Mouse (Mus musculus): ENCODE measurements around the gene Cdc37l1. TPM values are rescaled to one million over a fixed set of nuclear protein-coding genes. Genes with fewer than 3 reads are reported as not detected.

The Cdc37l1 gene
- polyA plus RNA-seq, 1 experiment from 2014 or later: 42.9 TPM

DNA sequence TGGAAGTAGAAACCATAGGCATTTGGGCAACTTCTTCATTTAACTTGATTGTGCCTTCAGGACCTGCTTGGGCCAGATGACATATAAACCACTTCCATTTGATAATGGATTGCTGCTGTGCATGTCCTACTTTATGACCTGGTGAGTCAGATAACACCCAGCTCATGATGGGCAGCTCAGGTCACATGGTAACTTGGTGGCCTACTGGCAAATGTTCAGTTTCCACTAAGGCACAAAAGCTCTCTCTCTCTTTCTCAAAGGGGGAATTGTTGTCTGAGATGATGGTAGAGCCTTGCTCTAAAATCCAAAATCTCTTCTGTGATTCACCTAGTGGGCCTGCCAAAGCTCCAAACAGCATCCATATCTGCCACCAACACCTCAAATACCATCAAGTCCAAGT is 42.5 kb downstream of the Cdc37l1 start:
- Histone ChIP-seq H3K36me3 (ENCODE audit: control insufficient read depth, insufficient read depth, low read length) (peaks cover 19% of the 10 kb centered on the region), H3K4me3 (ENCODE audit: low read depth, low read length) (no peak overlapping the region), H3K9ac (ENCODE audit: low read length) (no peak overlapping the region), H3K4me1 (replicated peaks; ENCODE audit: control insufficient read depth, insufficient read depth, low read length) (no peaks in the 10 kb centered on the region), H3K27ac (ENCODE audit: low read depth) (no peak overlapping the region), H3K27me3 (replicated peaks; ENCODE audit: control insufficient read depth, insufficient read depth, low read length) (no peaks in the 10 kb centered on the region), H3K9me3 (ENCODE audit: control insufficient read depth, low read length) (no peaks in the 10 kb centered on the region), H3K4me2 (ENCODE audit: low read length) (no peak overlapping the region)
- DNase-seq (ENCODE audit: low spot score): no peak
- no peak for ATAC-seq (replicated peaks; ENCODE audit: low FRiP score, low TSS enrichment, low read depth)

DNA sequence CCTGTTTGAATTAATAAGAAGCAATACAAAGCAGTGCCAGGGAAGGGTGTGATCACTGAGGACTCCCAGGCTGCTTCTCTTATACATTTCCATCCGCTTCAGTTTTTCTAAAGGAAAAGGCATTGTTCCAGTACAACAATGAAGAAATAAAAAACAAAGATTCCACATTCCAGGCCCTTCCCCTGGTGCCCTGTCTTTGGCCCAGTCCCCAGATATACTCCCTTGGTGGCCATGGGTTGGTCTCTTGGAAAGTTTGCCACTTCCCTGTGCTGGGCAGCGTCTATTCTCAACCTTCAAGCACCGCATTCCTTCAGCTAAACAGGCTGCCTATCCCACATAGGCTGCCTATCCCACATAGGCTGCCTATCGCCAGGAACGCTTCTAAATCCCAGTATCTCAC is 46.9 kb downstream of the Cdc37l1 start:
- Histone ChIP-seq H3K27me3 (replicated peaks; ENCODE audit: control insufficient read depth, insufficient read depth, low read length) (no peaks in the 10 kb centered on the region), H3K27ac (ENCODE audit: low read depth) (no peak overlapping the region), H3K9ac (ENCODE audit: low read length) (no peak overlapping the region), H3K36me3 (ENCODE audit: control insufficient read depth, insufficient read depth, low read length) (peaks cover 15% of the 10 kb centered on the region), H3K4me3 (ENCODE audit: low read depth, low read length) (no peak overlapping the region), H3K9me3 (ENCODE audit: control insufficient read depth, low read length) (no peaks in the 10 kb centered on the region; the same call in 1 of the 2 replicates), H3K4me2 (ENCODE audit: low read length) (no peak overlapping the region), H3K4me1 (replicated peaks; ENCODE audit: control insufficient read depth, insufficient read depth, low read length) (no peaks in the 10 kb centered on the region)
- DNase-seq (ENCODE audit: low spot score): no peak
- no peak for ATAC-seq (replicated peaks; ENCODE audit: low FRiP score, low TSS enrichment, low read depth)
- 90% methylated on average over 5 of the region's 5 CpGs for WGBS

GRCm38 (mm10) chr19:29037541-29037940 is 47.4 kb downstream of the Cdc37l1 start:
- Histone ChIP-seq H3K36me3 (ENCODE audit: control insufficient read depth, insufficient read depth, low read length) (peaks cover 15% of the 10 kb centered on the region), H3K4me3 (ENCODE audit: low read depth, low read length) (no peak overlapping the region), H3K4me2 (ENCODE audit: low read length) (no peak overlapping the region), H3K9me3 (ENCODE audit: control insufficient read depth, low read length) (no peaks in the 10 kb centered on the region; the same call in 1 of the 2 replicates), H3K27me3 (replicated peaks; ENCODE audit: control insufficient read depth, insufficient read depth, low read length) (no peaks in the 10 kb centered on the region), H3K27ac (ENCODE audit: low read depth) (no peak overlapping the region), H3K4me1 (replicated peaks; ENCODE audit: control insufficient read depth, insufficient read depth, low read length) (0 out of 2 replicates have a peak, but pooled peaks cover under 1% of the 10 kb centered on the region), H3K9ac (ENCODE audit: low read length) (no peak overlapping the region)
- DNase-seq (ENCODE audit: low spot score): no peak
- 95% methylated on average over 10 of the region's 10 CpGs for WGBS
- no peak for ATAC-seq (replicated peaks; ENCODE audit: low FRiP score, low TSS enrichment, low read depth)

GRCm38 (mm10) chr19:29039334-29039733 is 49.2 kb downstream of the Cdc37l1 start:
- no peak for DNase-seq (ENCODE audit: low spot score)
- H3K9ac ChIP-seq (ENCODE audit: low read length): no peak overlapping the region
- no peak overlapping the region for H3K27ac ChIP-seq (ENCODE audit: low read depth)
- peaks cover 15% of the 10 kb centered on the region for H3K36me3 ChIP-seq (ENCODE audit: control insufficient read depth, insufficient read depth, low read length)
- ATAC-seq (replicated peaks; ENCODE audit: low FRiP score, low TSS enrichment, low read depth): no peak
- H3K4me2 ChIP-seq (ENCODE audit: low read length): no peak overlapping the region
- H3K4me1 ChIP-seq (replicated peaks; ENCODE audit: control insufficient read depth, insufficient read depth, low read length): peaks cover 7% of the 10 kb centered on the region; the same call in 1 of the 2 replicates
- no peaks in the 10 kb centered on the region; the same call in 1 of the 2 replicates for H3K9me3 ChIP-seq (ENCODE audit: control insufficient read depth, low read length)
- no peaks in the 10 kb centered on the region for H3K27me3 ChIP-seq (replicated peaks; ENCODE audit: control insufficient read depth, insufficient read depth, low read length)
- H3K4me3 ChIP-seq (ENCODE audit: low read depth, low read length): no peak overlapping the region

DNA sequence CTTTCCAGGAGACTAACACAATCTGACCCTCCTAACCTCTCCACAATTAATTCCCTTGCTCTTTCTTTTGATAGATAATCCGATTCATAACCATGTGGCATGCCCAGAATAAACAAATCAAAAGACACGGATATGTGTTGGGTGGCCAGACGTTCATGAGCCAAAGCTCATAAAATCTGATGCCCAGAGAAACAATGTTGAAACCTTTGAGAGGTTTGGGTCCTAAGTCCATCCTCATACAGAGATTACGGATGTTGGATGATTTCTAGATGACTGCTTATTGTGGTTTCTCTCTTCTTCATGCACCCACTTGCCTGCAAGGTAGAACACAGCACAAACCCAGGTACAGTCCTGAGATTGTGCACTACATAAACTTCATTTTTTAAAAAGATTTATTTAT is 50.1 kb downstream of the Cdc37l1 start:
- Histone ChIP-seq H3K9ac (ENCODE audit: low read length) (no peak overlapping the region), H3K27ac (ENCODE audit: low read depth) (no peak overlapping the region), H3K36me3 (ENCODE audit: control insufficient read depth, insufficient read depth, low read length) (peaks cover 13% of the 10 kb centered on the region), H3K4me2 (ENCODE audit: low read length) (no peak overlapping the region), H3K9me3 (ENCODE audit: control insufficient read depth, low read length) (no peaks in the 10 kb centered on the region; the same call in 1 of the 2 replicates), H3K4me1 (replicated peaks; ENCODE audit: control insufficient read depth, insufficient read depth, low read length) (peaks cover 10% of the 10 kb centered on the region; the same call in 1 of the 2 replicates), H3K4me3 (ENCODE audit: low read depth, low read length) (no peak overlapping the region), H3K27me3 (replicated peaks; ENCODE audit: control insufficient read depth, insufficient read depth, low read length) (no peaks in the 10 kb centered on the region)
- no peak for DNase-seq (ENCODE audit: low spot score)
- no peak for ATAC-seq (replicated peaks; ENCODE audit: low FRiP score, low TSS enrichment, low read depth)
- 80% methylated on average over 4 of the region's 4 CpGs for WGBS

DNA sequence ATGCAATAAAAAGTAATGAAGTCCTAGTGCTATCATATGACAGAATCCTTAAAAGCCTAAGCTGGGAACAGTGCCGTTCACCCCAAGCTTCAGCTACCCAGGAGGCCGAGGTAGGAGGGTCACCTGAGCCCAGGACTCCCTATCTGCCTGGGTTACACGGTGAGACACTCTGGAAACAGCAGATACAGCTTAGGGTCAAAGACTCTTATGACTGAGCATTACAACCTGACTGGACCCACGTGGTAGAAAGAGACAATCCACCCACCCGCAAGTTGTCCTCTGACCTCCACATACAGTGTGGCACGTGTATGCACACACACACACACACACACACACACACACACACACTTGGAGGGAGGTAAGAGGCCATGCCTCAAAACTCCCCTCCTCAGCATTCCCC is 52.0 kb downstream of the Cdc37l1 start:
- DNase-seq (ENCODE audit: low spot score): no peak
- Histone ChIP-seq H3K4me2 (ENCODE audit: low read length) (no peak overlapping the region), H3K36me3 (ENCODE audit: control insufficient read depth, insufficient read depth, low read length) (peaks cover 6% of the 10 kb centered on the region), H3K27ac (ENCODE audit: low read depth) (no peak overlapping the region), H3K9me3 (ENCODE audit: control insufficient read depth, low read length) (no peaks in the 10 kb centered on the region; the same call in 1 of the 2 replicates), H3K4me1 (replicated peaks; ENCODE audit: control insufficient read depth, insufficient read depth, low read length) (peaks cover 18% of the 10 kb centered on the region), H3K9ac (ENCODE audit: low read length) (no peak overlapping the region), H3K27me3 (replicated peaks; ENCODE audit: control insufficient read depth, insufficient read depth, low read length) (no peaks in the 10 kb centered on the region), H3K4me3 (ENCODE audit: low read depth, low read length) (no peak overlapping the region)
- WGBS: 81% methylated on average over 6 of the region's 6 CpGs
- ATAC-seq (replicated peaks; ENCODE audit: low FRiP score, low TSS enrichment, low read depth): no peak

DNA sequence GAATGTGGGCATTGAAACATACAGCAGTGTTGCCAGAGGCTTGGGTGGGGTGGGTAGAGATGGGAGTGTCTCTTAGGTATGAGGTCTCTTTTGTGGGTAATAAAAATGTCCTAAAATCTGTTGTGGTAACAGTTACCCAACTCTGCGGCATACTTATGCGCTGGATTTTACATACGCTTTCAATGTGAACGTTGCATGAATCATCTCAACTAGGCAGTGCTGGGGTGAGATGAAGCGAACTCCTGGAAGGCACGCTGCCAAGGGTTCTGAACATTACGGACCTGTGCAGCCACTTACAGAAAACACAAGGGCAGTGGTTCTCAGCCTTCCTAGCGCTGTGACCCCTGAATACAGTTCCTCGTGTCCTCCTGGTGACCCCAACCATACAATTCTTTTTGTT is 52.5 kb downstream of the Cdc37l1 start:
- no peaks in the 10 kb centered on the region for H3K27me3 ChIP-seq (replicated peaks; ENCODE audit: control insufficient read depth, insufficient read depth, low read length)
- H3K27ac ChIP-seq (ENCODE audit: low read depth): no peak overlapping the region
- no peak for DNase-seq (ENCODE audit: low spot score)
- H3K4me3 ChIP-seq (ENCODE audit: low read depth, low read length): no peak overlapping the region
- WGBS: 78% methylated on average over 9 of the region's 9 CpGs
- H3K9me3 ChIP-seq (ENCODE audit: control insufficient read depth, low read length): no peaks in the 10 kb centered on the region; the same call in 1 of the 2 replicates
- ATAC-seq (replicated peaks; ENCODE audit: low FRiP score, low TSS enrichment, low read depth): no peak
- H3K36me3 ChIP-seq (ENCODE audit: control insufficient read depth, insufficient read depth, low read length): peaks cover 1% of the 10 kb centered on the region; the same call in 1 of the 2 replicates
- H3K4me1 ChIP-seq (replicated peaks; ENCODE audit: control insufficient read depth, insufficient read depth, low read length): peaks cover 18% of the 10 kb centered on the region
- H3K9ac ChIP-seq (ENCODE audit: low read length): no peak overlapping the region
- no peak overlapping the region for H3K4me2 ChIP-seq (ENCODE audit: low read length)

DNA sequence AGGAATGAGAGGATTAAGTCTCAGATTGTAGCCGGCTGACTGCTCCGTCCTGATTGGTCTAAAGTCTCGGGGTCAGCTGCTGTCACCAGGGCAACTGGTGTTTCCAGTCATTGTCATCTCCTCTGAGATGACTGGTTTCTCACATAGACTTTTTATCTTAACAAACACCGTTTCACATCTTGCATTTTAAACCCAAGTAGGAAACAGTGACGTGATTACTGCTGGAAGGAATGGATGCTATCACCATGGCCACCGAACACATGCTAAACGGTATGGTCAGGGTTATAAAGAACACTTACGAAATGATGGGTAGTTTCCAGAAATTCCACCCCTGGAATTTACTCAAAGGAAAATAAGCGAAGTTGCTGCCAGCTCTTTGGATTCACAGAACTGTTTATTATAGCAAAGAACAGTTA is 54.2 kb downstream of the Cdc37l1 start:
- Histone ChIP-seq H3K4me1 (replicated peaks; ENCODE audit: control insufficient read depth, insufficient read depth, low read length) (peaks cover 18% of the 10 kb centered on the region), H3K36me3 (ENCODE audit: control insufficient read depth, insufficient read depth, low read length) (no peaks in the 10 kb centered on the region), H3K4me2 (ENCODE audit: low read length) (no peak overlapping the region), H3K9ac (ENCODE audit: low read length) (no peak overlapping the region), H3K4me3 (ENCODE audit: low read depth, low read length) (no peak overlapping the region), H3K27ac (ENCODE audit: low read depth) (no peak overlapping the region), H3K27me3 (replicated peaks; ENCODE audit: control insufficient read depth, insufficient read depth, low read length) (no peaks in the 10 kb centered on the region), H3K9me3 (ENCODE audit: control insufficient read depth, low read length) (no peaks in the 10 kb centered on the region; the same call in 1 of the 2 replicates)
- no peak for DNase-seq (ENCODE audit: low spot score)
- 46% methylated on average over 9 of the region's 9 CpGs for WGBS
- ATAC-seq (replicated peaks; ENCODE audit: low FRiP score, low TSS enrichment, low read depth): no peak

DNA sequence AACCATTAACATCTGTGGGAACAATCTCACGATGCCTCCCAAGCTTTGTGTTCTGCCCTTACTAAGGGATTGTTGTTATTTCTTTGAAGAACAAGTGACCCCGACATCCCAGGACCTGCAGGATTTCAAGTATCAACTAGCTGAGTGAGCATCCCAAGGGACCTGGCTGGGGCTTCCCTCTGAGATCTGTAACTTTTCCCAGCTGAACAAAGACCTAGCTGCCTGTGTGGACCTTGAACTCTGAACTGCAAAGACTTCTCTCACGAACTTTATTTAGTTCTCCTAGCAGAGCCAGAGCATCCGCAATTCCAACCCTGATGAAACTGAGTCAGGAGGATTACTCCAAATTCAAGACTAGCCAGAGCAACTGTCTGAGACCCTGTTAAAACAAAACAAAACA is 55.2 kb downstream of the Cdc37l1 start:
- DNase-seq (ENCODE audit: low spot score) (no peak), ATAC-seq (replicated peaks; ENCODE audit: low FRiP score, low TSS enrichment, low read depth) (no peak)
- Histone ChIP-seq H3K9me3 (ENCODE audit: control insufficient read depth, low read length) (no peaks in the 10 kb centered on the region), H3K9ac (ENCODE audit: low read length) (no peak overlapping the region), H3K4me3 (ENCODE audit: low read depth, low read length) (0 out of 2 replicates have a peak overlapping the region, but pooled peaks have one; percentile 0), H3K27ac (ENCODE audit: low read depth) (no peak overlapping the region), H3K4me1 (replicated peaks; ENCODE audit: control insufficient read depth, insufficient read depth, low read length) (peaks cover 18% of the 10 kb centered on the region), H3K4me2 (ENCODE audit: low read length) (0 out of 2 replicates have a peak overlapping the region, but pooled peaks have one; percentile 70), H3K36me3 (ENCODE audit: control insufficient read depth, insufficient read depth, low read length) (no peaks in the 10 kb centered on the region), H3K27me3 (replicated peaks; ENCODE audit: control insufficient read depth, insufficient read depth, low read length) (no peaks in the 10 kb centered on the region)
- 47% methylated on average over 4 of the region's 4 CpGs for WGBS

Data from intestine, embryonic 14.5 days (tissue).